Mouse (Mus musculus) liver, embryonic 15.5 days (tissue): ENCODE measurements around the gene Tmem236. TPM values are rescaled to one million over a fixed set of nuclear protein-coding genes. Genes with fewer than 3 reads are reported as not detected.
"Not testable (repeated sequence)": the region's sequence is repeated elsewhere in the genome, so short reads cannot be mapped to it uniquely, and the experiment has no call there.

Source experiments
- ATAC-seq: fragments of 200-750 bp; cut with Nextera tagmentation; 2 replicates; pipeline ENCODE4 v1.8.0; 2017; ENCODE audit warnings: moderate number of reproducible peaks, mild to moderate bottlenecking, moderate library complexity; ENCODE audit not compliant: insufficient read depth
- H3K27ac ChIP-seq: fragments of 300-500 bp; sonication (generic); replicated peaks from 2 replicates; pipeline ENCODE4 v1.5.1; 2015; ENCODE audit warnings: mild to moderate bottlenecking, inconsistent platforms
- H3K27me3 ChIP-seq: fragments of 300-500 bp; sonication (generic); 2 replicates; pipeline ENCODE4 v1.6.1; 2015; ENCODE audit warnings: mild to moderate bottlenecking, inconsistent platforms
- H3K36me3 ChIP-seq: fragments of 300-500 bp; sonication (generic); replicated peaks from 2 replicates; pipeline ENCODE4 v1.6.1; 2015; ENCODE audit warnings: moderate library complexity, mild to moderate bottlenecking, inconsistent platforms
- H3K4me1 ChIP-seq: fragments of 300-500 bp; sonication (generic); replicated peaks from 2 replicates; pipeline ENCODE4 v1.6.1; 2015; ENCODE audit warnings: inconsistent platforms
- H3K4me2 ChIP-seq: fragments of 300-500 bp; sonication (generic); 2 replicates; pipeline ENCODE4 v1.6.1; 2015; ENCODE audit warnings: moderate library complexity, mild to moderate bottlenecking, inconsistent platforms
- H3K4me3 ChIP-seq: fragments of 300-500 bp; sonication (generic); replicated peaks from 2 replicates; pipeline ENCODE4 v1.5.1; 2015; ENCODE audit warnings: mild to moderate bottlenecking, inconsistent platforms
- H3K9ac ChIP-seq: fragments of 300-500 bp; sonication (generic); 2 replicates; pipeline ENCODE4 v1.6.1; 2015; ENCODE audit warnings: moderate library complexity, mild to moderate bottlenecking, inconsistent platforms
- H3K9me3 ChIP-seq: fragments of 300-500 bp; sonication (generic); replicated peaks from 2 replicates; pipeline ENCODE4 v1.6.1; 2016; ENCODE audit warnings: inconsistent platforms
- WGBS: fragments of 180-500 bp; shearing (Covaris S2); methylation state at CpG from one replicate; pipeline ENCODE4 v1.1.7; 2015; ENCODE audit warnings: mixed read lengths; ENCODE audit not compliant: insufficient replicate concordance; 5-methylcytosine and 5-hydroxymethylcytosine counted together
- polyA plus RNA-seq: library from polyadenylated mRNA; unstranded; fragments of >200 nt; fragmentation: Nextera tagmentation; extraction: Ambion mirVana; gene quantifications from 2 replicates; pipeline ENCODE4 v1.2.1, GENCODE M21; 2015

Gene Tmem236
- polyA plus RNA-seq, 1 experiment from 2014 or later: 0.03 TPM

- H3K4me3 ChIP-seq: no peak overlapping the region
- 36% methylated on average over 6 of the region's 6 CpGs for WGBS
- H3K9me3 ChIP-seq: no peaks in the 10 kb centered on the region
- H3K27ac ChIP-seq: no peak overlapping the region
- no peak for ATAC-seq
- H3K27me3 ChIP-seq: no peaks in the 10 kb centered on the region
- peaks cover 3% of the 10 kb centered on the region; the same call in 1 of the 2 replicates for H3K4me1 ChIP-seq
- H3K4me2 ChIP-seq: no peak overlapping the region
- no peaks in the 10 kb centered on the region for H3K36me3 ChIP-seq
- H3K9ac ChIP-seq: no peak overlapping the region
These were observed 17.7 kb downstream of the Tmem236 start for GRCm38 (mm10) chr2:14192046-14192445.

- H3K36me3 ChIP-seq, H3K27ac ChIP-seq, H3K4me1 ChIP-seq, ATAC-seq, H3K27me3 ChIP-seq, H3K4me3 ChIP-seq, H3K9ac ChIP-seq, H3K4me2 ChIP-seq, H3K9me3 ChIP-seq: not testable (repeated sequence)
- WGBS: 43% methylated on average over 1 of the region's 2 CpGs
These were observed 24.1 kb downstream of the Tmem236 start for GRCm38 (mm10) chr2:14198325-14198903.

DNA sequence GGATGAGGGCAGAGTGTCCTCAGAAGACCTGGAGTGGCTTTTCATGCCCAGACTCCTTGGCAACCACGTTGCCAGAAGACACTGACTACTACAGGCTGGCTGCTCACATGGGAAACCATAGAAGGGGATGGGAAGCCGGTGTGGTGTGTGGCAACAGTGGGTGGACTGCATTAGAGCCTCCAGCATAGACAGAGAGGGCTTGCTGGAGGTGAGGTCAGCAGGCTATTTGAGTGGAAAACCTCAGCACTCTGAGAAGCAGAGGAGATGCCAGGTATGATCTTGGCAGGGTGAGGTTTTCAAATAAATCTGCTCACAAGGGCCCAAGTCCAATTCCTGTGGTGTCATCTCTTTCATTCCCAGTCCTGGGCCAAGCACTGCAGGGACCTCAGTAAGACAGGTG, 25.3 kb downstream of the Tmem236 start:
- H3K27ac ChIP-seq: no peak overlapping the region

DNA sequence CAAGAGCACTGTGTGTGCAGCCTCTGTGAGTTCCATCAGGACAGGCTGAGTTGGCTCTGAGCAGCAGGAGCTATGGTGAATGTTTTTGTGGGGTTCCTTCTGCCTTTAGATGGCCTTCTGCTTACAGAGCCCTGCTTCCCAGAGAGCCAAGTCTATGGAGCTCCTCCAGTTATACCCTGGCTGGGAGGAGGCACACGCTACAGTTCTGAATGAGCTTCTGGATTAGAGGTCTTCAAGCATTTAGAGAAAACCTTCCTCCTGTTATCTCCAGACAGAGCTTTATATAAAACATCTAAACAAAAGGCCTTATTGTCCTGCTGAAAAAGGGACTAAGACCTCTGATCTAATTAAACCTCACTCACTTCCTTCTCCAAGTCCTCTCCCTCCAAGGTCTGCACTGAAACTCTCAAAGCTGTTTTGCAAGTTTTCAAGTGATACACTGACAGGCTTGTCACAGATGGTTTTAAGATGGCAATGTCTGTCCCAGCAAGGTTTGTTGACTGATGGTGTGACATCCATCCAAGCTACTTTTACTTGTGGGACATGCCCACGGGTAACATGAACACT, 26.6 kb downstream of the Tmem236 start:
- not testable (repeated sequence) for H3K36me3 ChIP-seq, ATAC-seq, H3K9ac ChIP-seq, H3K4me2 ChIP-seq, H3K4me3 ChIP-seq, H3K27me3 ChIP-seq, H3K4me1 ChIP-seq, H3K27ac ChIP-seq, H3K9me3 ChIP-seq
- WGBS: 50% methylated on average over 1 of the region's 2 CpGs

More for the DNA sequence above, 25.3 kb downstream of the Tmem236 start:
- 23% methylated on average over 2 of the region's 2 CpGs for WGBS
- Histone ChIP-seq H3K4me1 (no peaks in the 10 kb centered on the region), H3K4me3 (no peak overlapping the region), H3K9ac (no peak overlapping the region), H3K9me3 (no peaks in the 10 kb centered on the region), H3K36me3 (no peaks in the 10 kb centered on the region), H3K4me2 (no peak overlapping the region), H3K27me3 (no peaks in the 10 kb centered on the region)
- no peak for ATAC-seq

- Histone ChIP-seq H3K4me3 (no peak overlapping the region), H3K27me3 (no peaks in the 10 kb centered on the region), H3K9me3 (no peaks in the 10 kb centered on the region), H3K4me1 (no peaks in the 10 kb centered on the region), H3K27ac (no peak overlapping the region), H3K4me2 (no peak overlapping the region), H3K36me3 (no peaks in the 10 kb centered on the region), H3K9ac (no peak overlapping the region)
- no peak for ATAC-seq
- 64% methylated on average over 1 of the region's 1 CpGs for WGBS
These were observed 30.0 kb downstream of the Tmem236 start for GRCm38 (mm10) chr2:14204308-14204707.

GRCm38 (mm10) chr2:14206798-14207197, 32.5 kb downstream of the Tmem236 start:
- no peak overlapping the region for H3K4me2 ChIP-seq

GRCm38 (mm10) chr2:14210731-14211130, 36.4 kb downstream of the Tmem236 start:
- no peaks in the 10 kb centered on the region for H3K36me3 ChIP-seq
- 37% methylated on average over 1 of the region's 1 CpGs for WGBS
- H3K4me2 ChIP-seq: no peak overlapping the region
- no peaks in the 10 kb centered on the region for H3K27me3 ChIP-seq
- H3K4me3 ChIP-seq: no peak overlapping the region
- no peaks in the 10 kb centered on the region for H3K9me3 ChIP-seq
- no peak overlapping the region for H3K27ac ChIP-seq
- no peak for ATAC-seq
- H3K9ac ChIP-seq: no peak overlapping the region
- H3K4me1 ChIP-seq: no peaks in the 10 kb centered on the region

More at GRCm38 (mm10) chr2:14206798-14207197, 32.5 kb downstream of the Tmem236 start:
- no peaks in the 10 kb centered on the region for H3K4me1 ChIP-seq
- 40% methylated on average over 4 of the region's 4 CpGs for WGBS
- ATAC-seq: no peak
- no peaks in the 10 kb centered on the region for H3K36me3 ChIP-seq
- H3K9me3 ChIP-seq: no peaks in the 10 kb centered on the region
- H3K4me3 ChIP-seq: no peak overlapping the region
- H3K27me3 ChIP-seq: no peaks in the 10 kb centered on the region
- H3K27ac ChIP-seq: no peak overlapping the region
- no peak overlapping the region for H3K9ac ChIP-seq

- no peaks in the 10 kb centered on the region for H3K36me3 ChIP-seq
- no peaks in the 10 kb centered on the region for H3K4me1 ChIP-seq
- no peak overlapping the region for H3K4me3 ChIP-seq
- no peak for ATAC-seq
- no peaks in the 10 kb centered on the region for H3K9me3 ChIP-seq
- H3K9ac ChIP-seq: no peak overlapping the region
- H3K27me3 ChIP-seq: no peaks in the 10 kb centered on the region
- no peak overlapping the region for H3K27ac ChIP-seq
- no peak overlapping the region for H3K4me2 ChIP-seq
These were observed 37.3 kb downstream of the Tmem236 start for GRCm38 (mm10) chr2:14211606-14212005.

GRCm38 (mm10) chr2:14214764-14215163, 40.4 kb downstream of the Tmem236 start:
- H3K36me3 ChIP-seq: no peaks in the 10 kb centered on the region
- no peak for ATAC-seq
- 54% methylated on average over 3 of the region's 3 CpGs for WGBS

GRCm38 (mm10) chr2:14216653-14217052, 42.3 kb downstream of the Tmem236 start:
- no peaks in the 10 kb centered on the region for H3K4me1 ChIP-seq
- no peak overlapping the region for H3K4me3 ChIP-seq
- H3K9me3 ChIP-seq: no peaks in the 10 kb centered on the region
- H3K27ac ChIP-seq: no peak overlapping the region
- H3K9ac ChIP-seq: no peak overlapping the region
- no peak overlapping the region for H3K4me2 ChIP-seq
- ATAC-seq: no peak
- no peaks in the 10 kb centered on the region for H3K36me3 ChIP-seq
- no peaks in the 10 kb centered on the region for H3K27me3 ChIP-seq
- 46% methylated on average over 3 of the region's 3 CpGs for whole genome bisulfite sequencing

More at GRCm38 (mm10) chr2:14214764-14215163, 40.4 kb downstream of the Tmem236 start:
- Histone ChIP-seq H3K9me3 (no peaks in the 10 kb centered on the region), H3K4me1 (no peaks in the 10 kb centered on the region), H3K27ac (no peak overlapping the region), H3K9ac (no peak overlapping the region), H3K4me3 (no peak overlapping the region), H3K4me2 (no peak overlapping the region), H3K27me3 (no peaks in the 10 kb centered on the region)

DNA sequence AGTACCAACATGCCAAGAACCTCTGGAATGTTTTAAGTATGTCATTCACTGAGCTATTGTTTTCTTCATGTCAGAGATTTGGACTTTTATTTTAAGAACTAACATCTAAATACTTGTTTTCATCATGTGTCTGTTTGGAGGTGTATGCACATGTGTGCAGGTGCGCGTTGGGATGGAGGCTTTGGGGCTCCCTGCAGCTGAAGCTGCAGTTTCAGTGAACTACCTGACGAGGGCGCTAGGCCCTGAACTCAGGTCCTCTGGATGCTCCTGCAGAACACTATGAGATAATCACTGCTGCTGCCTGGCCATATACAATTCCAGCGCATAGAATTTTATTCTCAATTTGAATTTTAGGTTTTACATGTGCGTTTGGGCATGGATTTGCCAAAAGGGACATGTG, 43.8 kb downstream of the Tmem236 start:
- Histone ChIP-seq H3K4me3 (no peak overlapping the region), H3K4me2 (no peak overlapping the region), H3K9me3 (no peaks in the 10 kb centered on the region), H3K27ac (no peak overlapping the region), H3K4me1 (no peaks in the 10 kb centered on the region), H3K27me3 (no peaks in the 10 kb centered on the region), H3K36me3 (no peaks in the 10 kb centered on the region), H3K9ac (no peak overlapping the region)
- WGBS: 74% methylated on average over 6 of the region's 6 CpGs
- no peak for ATAC-seq

- ATAC-seq: no peak
- H3K4me1 ChIP-seq: no peaks in the 10 kb centered on the region
- H3K4me2 ChIP-seq: no peak overlapping the region
- H3K27ac ChIP-seq: no peak overlapping the region
- no peak overlapping the region for H3K4me3 ChIP-seq
- WGBS: 27% methylated on average over 3 of the region's 4 CpGs
- H3K9me3 ChIP-seq: no peaks in the 10 kb centered on the region
- no peak overlapping the region for H3K9ac ChIP-seq
- H3K27me3 ChIP-seq: no peaks in the 10 kb centered on the region
- H3K36me3 ChIP-seq: no peaks in the 10 kb centered on the region
These were observed 50.1 kb downstream of the Tmem236 start for GRCm38 (mm10) chr2:14224387-14224786.
